Mouse (Mus musculus) ES-E14 (cell line): ENCODE measurements around the gene Lpin1.

Experiments
- CHD2 ChIP-seq: IDR thresholded peaks from 2 replicates; pipeline ENCODE4 v1.6.1; 2014; ENCODE audit warnings: mild to moderate bottlenecking, low read depth, low read length, inconsistent platforms
- MAFK ChIP-seq: IDR thresholded peaks from 2 replicates; pipeline ENCODE4 v1.6.1; 2014; ENCODE audit warnings: mild to moderate bottlenecking, low read depth, low read length, inconsistent platforms; ENCODE audit not compliant: insufficient read depth
- ZC3H11A ChIP-seq: IDR thresholded peaks from 2 replicates; pipeline ENCODE4 v1.6.1; 2012; ENCODE audit warnings: low read depth, mild to moderate bottlenecking, inconsistent platforms, low read length, borderline replicate concordance
- ZNF384 ChIP-seq: IDR thresholded peaks from 2 replicates; pipeline ENCODE4 v1.6.1; 2012; ENCODE audit warnings: low read depth, low read length, inconsistent platforms

DNA sequence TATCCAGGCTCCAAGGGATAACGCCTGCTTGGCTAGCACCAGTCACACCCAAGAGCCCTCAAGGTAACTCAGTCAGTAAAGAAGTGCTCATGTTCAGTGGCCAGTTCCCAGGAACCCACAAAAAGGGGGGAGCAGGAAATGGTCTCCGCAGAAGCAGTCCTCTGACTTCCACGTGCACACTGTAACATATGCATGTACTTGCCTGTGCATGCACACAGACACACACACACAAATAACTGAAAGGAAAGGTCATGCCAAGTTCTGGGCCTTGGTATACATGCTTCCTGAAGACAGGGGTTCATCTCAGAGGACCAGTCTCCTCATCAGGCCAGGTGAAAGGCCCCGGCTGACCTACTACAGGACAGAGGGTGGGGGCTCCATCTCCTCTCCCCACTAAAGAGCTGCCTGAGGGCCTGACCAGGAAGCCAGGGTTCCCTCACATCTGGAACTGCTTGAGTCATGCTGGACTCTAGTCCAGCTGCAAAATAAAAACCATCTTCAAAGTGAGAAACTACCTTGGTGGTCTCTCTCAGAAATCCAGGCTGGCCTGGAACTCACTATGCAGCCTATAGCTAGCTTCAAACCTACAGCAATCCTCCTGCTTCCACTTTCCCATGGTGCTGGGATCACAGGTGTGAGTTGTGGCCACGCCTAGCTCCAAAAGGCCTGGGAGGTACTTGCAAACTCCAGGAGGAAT is 70.7 kb downstream of the Lpin1 start:
- TF ChIP-seq ZC3H11A, result no peak
- TF ChIP-seq MAFK, result no peak
- no peak for TF ChIP-seq CHD2
- no peak for TF ChIP-seq ZNF384
